Mouse (Mus musculus): Measurements from ENCODE around the gene Scfd2.

Scfd2 gene

GRCm38 (mm10) chr5:74173162-74173844 lies 358.3 kb downstream of the Scfd2 start:
- DNase-seq (ENCODE audit: low spot score): no peak

- DNase-seq (ENCODE audit: low spot score): no peak
Observed at GRCm38 (mm10) chr5:74172208-74172607, 359.4 kb downstream of the Scfd2 start.

DNA sequence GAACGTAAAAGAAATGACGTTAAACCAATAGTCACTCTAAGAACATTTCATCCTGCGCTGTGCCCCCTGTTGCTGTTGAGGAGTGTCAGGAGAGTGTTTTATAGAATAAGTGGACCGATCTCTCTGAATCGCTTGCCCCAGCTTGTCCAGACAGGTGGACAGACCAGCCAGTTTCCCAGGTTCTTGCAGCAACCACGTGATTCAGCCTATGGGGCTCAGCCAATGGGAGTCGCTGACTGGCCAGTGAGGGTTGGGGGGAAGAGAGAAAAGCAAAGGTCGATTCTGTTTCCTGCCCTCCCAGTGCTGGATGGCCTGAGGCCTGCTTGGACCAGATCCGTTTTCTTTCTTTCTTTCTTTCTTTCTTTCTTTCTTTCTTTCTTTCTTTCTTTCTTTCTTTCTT lies 359.8 kb downstream of the Scfd2 start:
- DNase-seq (ENCODE audit: low spot score): no peak

GRCm38 (mm10) chr5:74168085-74168484 lies 363.5 kb downstream of the Scfd2 start:
- no peak for DNase-seq (ENCODE audit: low spot score)

- DNase-seq (ENCODE audit: low spot score): no peak
Observed at GRCm38 (mm10) chr5:74166642-74167041, 364.9 kb downstream of the Scfd2 start.

DNA sequence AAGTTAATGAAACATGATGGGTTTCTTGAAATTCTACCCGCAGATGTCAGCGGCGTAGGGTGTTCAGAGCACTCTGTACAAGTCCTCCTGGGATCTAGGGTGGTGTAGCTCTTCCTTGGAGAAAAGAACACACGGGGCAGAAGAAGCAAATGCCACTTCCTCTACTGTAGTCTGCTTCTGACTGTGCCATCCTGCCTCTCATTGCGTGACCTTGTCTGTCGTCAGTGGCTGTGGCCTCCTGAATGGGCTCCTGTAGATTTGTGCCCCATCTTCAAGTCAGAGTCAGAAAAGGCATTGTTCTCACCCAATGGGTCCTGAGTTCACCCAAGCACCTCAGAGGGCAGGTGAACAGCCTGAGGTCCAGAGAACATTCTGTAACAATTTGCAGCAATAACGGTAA lies 367.0 kb downstream of the Scfd2 start:
- DNase-seq (ENCODE audit: low spot score): no peak

- no peak for DNase-seq (ENCODE audit: low spot score)
Observed at GRCm38 (mm10) chr5:74163141-74163540, 368.4 kb downstream of the Scfd2 start.

DNA sequence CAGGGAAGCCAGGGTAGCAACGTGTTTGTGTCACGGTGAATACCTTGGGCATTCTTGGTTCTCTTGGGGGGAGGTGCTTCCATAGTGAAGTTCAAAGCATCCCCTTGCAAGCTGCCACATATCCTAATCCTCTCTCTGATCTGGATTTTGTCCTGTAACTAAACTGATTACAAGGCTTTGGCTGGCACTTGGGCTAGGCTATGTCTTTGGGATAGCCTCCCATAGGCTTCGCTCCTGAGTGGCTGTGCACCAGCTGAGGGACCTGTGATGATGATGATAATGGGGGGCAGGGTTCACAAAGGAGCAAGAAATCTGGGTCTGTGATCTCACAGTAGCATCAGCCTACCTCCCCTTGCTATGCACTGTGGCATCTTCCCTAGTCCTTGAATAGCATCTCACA lies 369.5 kb downstream of the Scfd2 start:
- DNase-seq (ENCODE audit: low spot score): no peak

GRCm38 (mm10) chr5:74161297-74161926 lies 370.1 kb downstream of the Scfd2 start:
- no peak for DNase-seq (ENCODE audit: low spot score)

- no peak for DNase-seq (ENCODE audit: low spot score)
Observed at GRCm38 (mm10) chr5:74160349-74160748, 371.2 kb downstream of the Scfd2 start.

DNA sequence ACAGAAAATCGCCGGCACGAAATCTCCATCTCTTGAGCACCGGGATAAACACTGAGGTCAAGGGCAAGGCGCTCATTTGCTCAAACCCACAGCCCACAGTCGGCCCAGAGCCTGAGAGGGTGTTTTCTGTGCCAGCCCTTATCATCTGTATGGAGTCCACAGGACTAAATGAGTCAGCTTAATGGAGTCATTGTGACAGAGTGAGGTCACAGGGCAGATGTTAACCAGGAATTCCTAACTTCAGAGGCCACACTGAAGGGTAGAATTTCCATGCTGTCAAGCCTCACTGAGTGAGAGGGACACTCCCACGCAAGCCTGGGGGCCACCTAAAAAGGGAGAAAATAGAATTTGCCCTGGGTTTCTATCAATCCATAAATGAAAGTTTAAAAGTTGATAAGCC lies 371.7 kb downstream of the Scfd2 start:
- DNase-seq (ENCODE audit: low spot score): no peak

DNA sequence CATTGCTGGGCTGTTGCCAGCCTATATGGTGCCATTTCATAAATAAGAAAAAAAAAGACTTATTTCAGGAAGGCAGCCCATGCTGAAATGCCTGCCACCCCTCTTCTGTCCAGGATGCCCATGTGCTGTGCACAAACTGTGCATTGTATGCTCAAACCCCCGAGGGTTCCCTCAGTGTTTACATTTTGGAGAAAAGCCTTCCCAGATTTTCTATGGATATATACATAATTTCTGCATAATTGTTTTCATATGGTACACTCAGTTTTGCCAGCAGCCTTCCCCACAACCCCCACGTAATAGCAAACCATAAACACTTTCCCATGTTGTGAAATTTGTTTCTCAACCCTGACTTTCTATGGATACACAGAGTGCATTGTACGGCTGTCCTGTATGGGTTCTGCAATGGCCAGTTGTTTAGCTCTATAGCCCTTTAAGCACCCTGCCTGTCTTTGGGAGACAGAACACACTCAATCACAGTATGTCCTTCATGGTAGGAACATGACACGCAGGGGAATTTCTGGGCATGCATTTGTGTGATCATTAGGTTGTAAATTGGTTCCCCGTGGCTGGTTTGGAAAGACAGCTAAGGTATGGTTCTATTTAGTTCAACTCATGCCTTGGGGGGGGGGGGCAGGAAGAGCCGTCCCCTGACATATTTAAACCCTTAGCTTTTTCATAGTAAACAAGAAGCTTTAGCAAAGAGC lies 372.5 kb downstream of the Scfd2 start:
- DNase-seq (ENCODE audit: low spot score): no peak

- DNase-seq (ENCODE audit: low spot score): no peak
Observed at GRCm38 (mm10) chr5:74155860-74156351, 375.7 kb downstream of the Scfd2 start.
